Mouse (Mus musculus) cerebellum, adult 8-10 months (tissue): ENCODE results near the gene Olfr141.

Experiments
- DNase-seq: peaks from one replicate; pipeline ENCODE4 v3.0.0; 2022

The Olfr141 gene

GRCm38 (mm10) chr2:86809918-86810317 is at the start of gene Olfr141:
Olfr141 (minus strand) TSS chr2:86810018.
- no peak for DNase-seq

GRCm38 (mm10) chr2:86851596-86851995 is 41.8 kb upstream of the Olfr141 start, which contains the start of gene Olfr1095:
Olfr1095 (minus strand) TSS chr2:86851696.
- DNase-seq = no peak

- DNase-seq = no peak
These were observed 14.5 kb upstream of the Olfr141 start, which contains the start of gene Olfr1094 for GRCm38 (mm10) chr2:86824363-86824762. Olfr1094 (plus strand) TSS chr2:86824663.

GRCm38 (mm10) chr2:86782179-86782578 is 27.6 kb downstream of the Olfr141 start, which contains the start of gene Olfr1093:
Olfr1093 (plus strand) TSS chr2:86782479.
- no peak for DNase-seq

GRCm38 (mm10) chr2:86761050-86761449 is 48.8 kb downstream of the Olfr141 start:
- DNase-seq = no peak

GRCm38 (mm10) chr2:86758893-86759292 is 50.9 kb downstream of the Olfr141 start, which contains the start of gene Olfr1090:
Olfr1090 (minus strand) TSS chr2:86758993.
- DNase-seq = no peak
